Mouse (Mus musculus) embryonic facial prominence, embryonic 11.5 days (tissue): ENCODE data around the gene Nav2. TPM values are rescaled to one million over a fixed set of nuclear protein-coding genes. Genes with fewer than 3 reads are reported as not detected.

Experiments used
- ATAC-seq: fragments of 200-750 bp; cut with Nextera tagmentation; replicated peaks from 2 replicates; pipeline ENCODE4 v1.8.0; 2017; ENCODE audit warnings: low read depth; ENCODE audit not compliant: insufficient number of reproducible peaks, low FRiP score, low TSS enrichment
- DNase-seq: peaks from one replicate; pipeline ENCODE4 v3.0.0-alpha.2; 2015; ENCODE audit warnings: low spot score
- H3K27ac ChIP-seq: fragments of 300-500 bp; sonication (generic); replicated peaks from 2 replicates; pipeline ENCODE4 v1.5.1; 2014; ENCODE audit warnings: mild to moderate bottlenecking, low read depth, low read length, control low read depth
- H3K27me3 ChIP-seq: fragments of 300-500 bp; sonication (generic); 2 replicates; pipeline ENCODE4 v1.6.1; 2014; ENCODE audit warnings: mild to moderate bottlenecking, low read length, moderate library complexity, mixed read lengths; ENCODE audit not compliant: control insufficient read depth, insufficient read depth
- H3K36me3 ChIP-seq: fragments of 300-500 bp; sonication (generic); replicated peaks from 2 replicates; pipeline ENCODE4 v1.6.1; 2014; ENCODE audit warnings: low read depth, mild to moderate bottlenecking, low read length, moderate library complexity, mixed read lengths; ENCODE audit not compliant: control insufficient read depth, insufficient read depth
- H3K4me1 ChIP-seq: fragments of 300-500 bp; sonication (generic); 2 replicates; pipeline ENCODE4 v1.6.1; 2014; ENCODE audit warnings: low read length, mixed read lengths; ENCODE audit not compliant: control insufficient read depth, insufficient read depth
- H3K4me2 ChIP-seq: fragments of 300-500 bp; sonication (generic); 2 replicates; pipeline ENCODE4 v1.6.1; 2014; ENCODE audit warnings: low read depth, mild to moderate bottlenecking, control low read depth, low read length, moderate library complexity
- H3K4me3 ChIP-seq: fragments of 300-500 bp; sonication (generic); 2 replicates; pipeline ENCODE4 v1.5.1; 2014; ENCODE audit warnings: low read depth, low read length, control low read depth
- H3K9ac ChIP-seq: fragments of 300-500 bp; sonication (generic); replicated peaks from 2 replicates; pipeline ENCODE4 v1.6.1; 2014; ENCODE audit warnings: mild to moderate bottlenecking, control low read depth, low read length
- H3K9me3 ChIP-seq: fragments of 300-500 bp; sonication (generic); replicated peaks from 2 replicates; pipeline ENCODE4 v1.6.1; 2016; ENCODE audit warnings: mild to moderate bottlenecking, low read length, inconsistent platforms, mixed read lengths; ENCODE audit not compliant: control insufficient read depth
- WGBS: fragments of 180-500 bp; shearing (Covaris S2); extraction: QIAGEN DNeasy Blood & Tissue Kit; methylation state at CpG from one replicate; pipeline ENCODE4 v1.1.7; 2014; 5-methylcytosine and 5-hydroxymethylcytosine counted together
- polyA plus RNA-seq: library from polyadenylated mRNA; unstranded; fragments of >200 nt; fragmentation: Nextera tagmentation; extraction: Ambion mirVana; gene quantifications from 2 replicates; pipeline ENCODE4 v1.2.1, GENCODE M21; 2014

The Nav2 gene
- polyA plus RNA-seq, 1 experiment from 2014 or later = 7.3 TPM

DNA sequence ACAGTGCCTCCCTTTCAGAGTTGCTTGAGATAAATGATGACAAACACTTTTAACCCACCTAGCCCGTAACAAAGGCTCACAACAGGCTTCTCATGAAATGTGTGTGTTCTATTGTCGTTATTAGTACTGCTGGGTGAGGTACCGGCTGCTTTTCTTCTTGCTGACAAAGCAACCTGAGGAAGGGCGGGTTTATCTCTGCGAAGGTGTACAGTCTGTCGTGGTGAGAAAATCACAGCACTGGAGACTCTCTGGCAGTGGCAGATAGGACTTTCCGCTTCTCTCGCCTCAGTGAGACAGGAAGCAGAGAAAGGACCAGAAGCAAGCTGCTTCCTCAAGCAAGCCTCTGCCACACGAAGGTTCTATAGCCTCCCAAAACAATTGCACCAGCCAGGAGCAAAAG lies 244.2 kb downstream of the Nav2 start:
- H3K9me3 ChIP-seq = no peaks in the 10 kb centered on the region
- H3K4me1 ChIP-seq = no peaks in the 10 kb centered on the region
- H3K27me3 ChIP-seq = no peaks in the 10 kb centered on the region
- no peak overlapping the region for H3K27ac ChIP-seq
- no peaks in the 10 kb centered on the region for H3K36me3 ChIP-seq
- WGBS = 75% methylated on average over 9 of the region's 9 CpGs
- ATAC-seq (no peak), DNase-seq (no peak)
- H3K4me3 ChIP-seq = no peak overlapping the region
- H3K4me2 ChIP-seq = no peak overlapping the region
- no peak overlapping the region for H3K9ac ChIP-seq

DNA sequence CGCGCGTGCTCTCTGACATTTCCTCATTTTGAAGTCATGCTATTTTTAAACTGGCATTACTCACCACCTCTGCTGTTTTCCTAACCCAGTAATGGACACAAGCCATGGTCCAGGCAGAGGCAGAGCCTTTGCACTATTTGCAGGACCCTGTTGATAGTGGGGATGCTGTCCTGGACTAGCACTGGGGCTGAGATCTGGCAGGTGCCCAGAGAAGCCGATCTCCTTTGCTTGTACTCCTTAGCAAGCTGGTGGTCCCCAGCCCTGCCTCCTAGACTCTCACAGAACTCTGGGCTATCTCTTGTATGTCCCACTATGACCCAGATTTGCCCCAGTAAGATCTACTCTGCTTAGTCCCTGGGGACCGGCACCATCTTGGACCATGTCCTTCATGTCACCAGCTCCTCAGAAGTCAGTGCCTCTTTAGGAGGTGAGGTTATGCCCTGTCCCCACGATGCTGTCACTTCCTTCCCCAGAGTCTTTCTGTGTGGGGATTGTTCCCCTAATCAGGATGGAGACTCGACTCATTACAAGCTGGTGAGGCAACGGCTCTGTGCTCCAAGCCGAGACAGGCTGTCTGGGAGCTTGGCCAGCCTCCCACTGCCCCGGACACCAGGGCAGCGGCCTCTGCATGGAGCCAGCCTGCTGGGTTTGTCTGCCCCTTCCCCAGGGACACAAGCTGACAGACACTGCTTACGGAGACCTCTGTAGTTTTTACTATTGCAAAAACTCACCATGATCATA lies 250.3 kb downstream of the Nav2 start:
- WGBS = 80% methylated on average over 12 of the region's 12 CpGs
- ATAC-seq (no peak), DNase-seq (no peak)
- Histone ChIP-seq H3K9me3 (no peaks in the 10 kb centered on the region), H3K27me3 (no peaks in the 10 kb centered on the region), H3K9ac (no peak overlapping the region), H3K4me2 (no peak overlapping the region), H3K27ac (no peak overlapping the region), H3K36me3 (no peaks in the 10 kb centered on the region), H3K4me1 (no peaks in the 10 kb centered on the region), H3K4me3 (no peak overlapping the region)

DNA sequence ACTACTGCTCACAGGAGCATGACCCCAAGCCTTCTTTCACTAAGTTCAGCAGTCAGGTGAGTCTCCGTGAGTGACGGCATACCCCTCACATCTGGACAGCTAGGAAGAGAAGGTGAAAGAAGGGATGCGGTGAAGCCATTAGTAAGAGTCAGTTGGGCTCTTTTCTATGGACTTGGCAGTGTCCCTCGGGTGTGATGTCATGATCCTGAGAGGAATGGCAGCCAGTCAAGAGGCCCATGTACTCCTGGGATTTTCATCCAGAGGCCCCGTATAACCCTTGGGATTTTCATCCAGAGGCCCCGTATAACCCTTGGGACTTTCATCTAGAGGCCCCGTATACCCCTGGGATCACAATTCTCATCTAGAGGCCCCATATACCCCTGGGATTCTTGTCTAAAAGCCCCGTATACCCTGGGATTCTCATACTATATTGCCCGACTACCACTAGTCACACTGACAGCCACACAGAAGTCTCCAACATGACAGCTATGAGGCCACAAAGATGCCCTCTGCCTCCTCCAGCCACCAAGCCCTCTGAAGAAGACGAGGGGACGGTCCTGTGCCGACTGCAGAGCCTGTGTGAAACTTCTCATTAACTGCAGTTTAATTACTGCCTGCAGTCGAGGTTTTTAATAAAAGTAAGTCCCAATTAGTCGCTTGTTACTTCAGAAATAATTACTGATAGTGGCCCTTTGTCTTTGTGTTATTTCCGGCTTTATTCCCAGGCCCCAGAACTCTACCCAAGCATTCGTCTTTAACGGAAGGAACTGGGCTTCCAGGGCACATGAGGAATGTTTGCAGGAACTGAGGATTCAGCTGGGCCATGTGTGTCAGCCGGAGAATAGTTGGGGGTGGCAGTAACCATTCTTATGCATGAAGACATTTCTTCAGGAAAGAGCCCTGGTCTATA lies 251.4 kb downstream of the Nav2 start:
- Histone ChIP-seq H3K4me2 (no peak overlapping the region), H3K4me1 (no peaks in the 10 kb centered on the region), H3K27me3 (no peaks in the 10 kb centered on the region), H3K27ac (no peak overlapping the region), H3K36me3 (no peaks in the 10 kb centered on the region), H3K4me3 (no peak overlapping the region), H3K9me3 (no peaks in the 10 kb centered on the region), H3K9ac (no peak overlapping the region)
- WGBS = 75% methylated on average over 18 of the region's 18 CpGs
- DNase-seq (no peak), ATAC-seq (no peak)

DNA sequence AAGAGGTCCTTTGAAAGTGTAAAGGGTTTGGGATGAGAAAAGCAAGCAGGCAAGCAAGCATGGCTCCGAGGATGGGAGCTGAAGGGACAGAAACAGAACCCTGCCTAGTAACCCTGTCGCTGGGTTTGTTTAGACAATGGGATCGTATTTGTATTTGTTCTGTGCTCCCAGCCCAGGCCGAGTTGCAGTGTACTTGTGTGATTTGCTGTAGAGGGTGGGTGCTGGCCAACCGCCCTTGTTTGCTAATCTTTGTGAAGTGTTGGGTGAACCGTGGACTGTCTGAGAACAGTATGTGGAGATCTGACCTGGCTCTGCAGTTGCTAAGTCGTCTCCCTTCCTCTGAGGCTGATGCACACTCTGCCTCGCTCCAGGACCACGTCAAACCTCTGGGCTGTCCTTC lies 253.6 kb downstream of the Nav2 start:
- no peaks in the 10 kb centered on the region for H3K4me1 ChIP-seq
- no peak overlapping the region for H3K4me3 ChIP-seq
- ATAC-seq = no peak
- no peak for DNase-seq
- H3K36me3 ChIP-seq = no peaks in the 10 kb centered on the region
- H3K27ac ChIP-seq = no peak overlapping the region
- no peaks in the 10 kb centered on the region for H3K27me3 ChIP-seq
- 50% methylated on average over 9 of the region's 9 CpGs for WGBS
- H3K9ac ChIP-seq = no peak overlapping the region
- no peak overlapping the region for H3K4me2 ChIP-seq
- H3K9me3 ChIP-seq = no peaks in the 10 kb centered on the region

DNA sequence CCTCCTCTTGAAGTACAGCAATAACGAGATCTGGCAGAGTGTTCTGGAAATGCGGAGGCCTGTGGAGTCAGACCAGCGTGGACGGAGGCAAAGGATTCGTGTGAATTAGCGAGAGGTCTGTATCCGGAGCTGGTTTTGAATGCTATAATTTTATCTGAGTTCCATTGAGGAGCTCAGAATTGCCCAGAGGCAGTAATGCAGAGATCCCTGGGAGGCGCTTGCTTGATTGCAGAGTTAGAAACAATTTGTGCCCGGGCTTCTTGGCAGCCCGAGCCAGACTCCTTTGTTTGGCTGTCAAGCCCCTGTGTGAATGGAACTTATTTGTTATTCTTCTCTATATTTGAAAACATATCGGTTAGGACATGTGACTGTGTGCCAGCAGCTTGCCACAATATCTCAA lies 255.3 kb downstream of the Nav2 start:
- Histone ChIP-seq H3K4me2 (no peak overlapping the region), H3K4me1 (no peaks in the 10 kb centered on the region), H3K27ac (no peak overlapping the region), H3K9me3 (no peaks in the 10 kb centered on the region), H3K9ac (no peak overlapping the region), H3K27me3 (no peaks in the 10 kb centered on the region), H3K36me3 (no peaks in the 10 kb centered on the region), H3K4me3 (no peak overlapping the region)
- DNase-seq (no peak), ATAC-seq (no peak)
- 63% methylated on average over 11 of the region's 11 CpGs for WGBS

DNA sequence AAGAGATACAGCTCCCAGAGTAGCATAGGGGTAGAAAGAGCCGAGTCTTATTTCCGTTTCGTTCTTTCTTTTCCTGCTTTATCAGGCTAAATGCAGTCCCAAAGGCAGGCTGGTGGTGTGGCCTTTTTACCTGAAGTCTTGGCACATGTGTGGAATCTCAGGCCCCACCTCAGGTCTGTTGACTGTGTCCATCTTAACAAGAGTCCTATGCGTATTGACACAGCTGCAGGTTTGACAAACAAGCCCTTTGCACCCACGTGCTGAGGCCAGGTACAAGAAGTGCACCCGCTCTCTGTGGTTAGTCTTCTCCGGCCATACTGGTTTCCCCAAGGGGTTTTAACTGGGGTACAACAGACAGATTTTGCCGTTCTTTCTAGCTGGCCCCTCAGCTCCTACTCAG lies 256.4 kb downstream of the Nav2 start:
- ATAC-seq (no peak), DNase-seq (no peak)
- no peaks in the 10 kb centered on the region for H3K9me3 ChIP-seq
- no peaks in the 10 kb centered on the region for H3K4me1 ChIP-seq
- no peaks in the 10 kb centered on the region for H3K27me3 ChIP-seq
- H3K4me2 ChIP-seq = no peak overlapping the region
- no peak overlapping the region for H3K9ac ChIP-seq
- H3K36me3 ChIP-seq = no peaks in the 10 kb centered on the region
- no peak overlapping the region for H3K27ac ChIP-seq
- WGBS = 87% methylated on average over 8 of the region's 8 CpGs
- no peak overlapping the region for H3K4me3 ChIP-seq

DNA sequence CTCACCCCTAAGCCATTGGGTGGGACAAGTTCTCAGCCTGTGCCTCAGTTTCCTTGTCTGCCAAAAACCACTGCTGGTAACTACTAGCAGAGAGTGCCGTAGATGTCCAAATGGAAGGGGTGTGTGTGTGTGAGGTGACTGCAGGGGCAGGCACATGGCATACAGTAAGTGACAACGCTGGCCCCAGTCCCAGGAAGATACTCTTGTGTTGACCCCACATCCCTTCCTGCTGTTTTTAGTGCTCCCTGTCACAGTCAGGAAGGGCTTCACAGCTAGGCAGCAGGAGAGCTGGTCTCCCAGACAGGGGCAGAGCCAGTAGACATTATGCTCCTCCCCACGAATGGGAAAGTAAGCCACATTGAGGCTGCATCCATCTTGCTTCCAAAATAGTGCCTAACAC lies 264.4 kb downstream of the Nav2 start:
- Histone ChIP-seq H3K4me1 (no peaks in the 10 kb centered on the region), H3K36me3 (no peaks in the 10 kb centered on the region), H3K4me2 (no peak overlapping the region), H3K9me3 (no peaks in the 10 kb centered on the region), H3K9ac (no peak overlapping the region), H3K27me3 (no peaks in the 10 kb centered on the region), H3K27ac (no peak overlapping the region), H3K4me3 (no peak overlapping the region)
- ATAC-seq (no peak), DNase-seq (no peak)
- 74% methylated on average over 3 of the region's 3 CpGs for WGBS

DNA sequence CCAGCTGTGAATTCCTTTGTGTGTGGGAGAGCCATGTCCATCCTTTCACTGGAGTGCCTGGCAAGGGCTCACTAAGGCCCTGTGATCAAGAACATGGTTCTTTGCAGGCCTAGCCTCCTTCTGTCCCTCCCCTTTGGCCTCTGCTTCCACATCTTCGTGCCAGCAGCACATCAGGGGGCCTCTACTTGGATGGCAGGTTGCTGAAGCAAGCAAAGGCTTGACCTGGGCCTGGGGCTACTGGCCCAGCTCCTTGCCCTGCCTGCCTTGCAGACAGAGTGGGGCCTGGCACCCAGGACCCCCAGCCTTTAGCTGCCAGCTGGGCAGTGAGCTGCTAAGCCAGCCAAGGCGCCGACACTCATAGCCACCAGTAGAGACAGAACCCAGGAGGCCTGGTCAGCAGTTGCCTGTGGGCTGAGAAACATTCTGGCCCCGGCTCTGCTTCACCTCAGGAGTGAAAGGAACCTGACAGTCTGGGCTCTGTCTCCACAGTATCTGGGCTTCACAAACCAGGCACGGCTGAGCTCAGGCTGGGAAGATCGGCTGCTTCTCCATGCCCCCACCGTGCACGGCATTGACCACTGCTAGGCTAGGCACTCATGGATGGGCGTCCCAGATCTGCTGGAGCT lies 267.4 kb downstream of the Nav2 start:
- 83% methylated on average over 9 of the region's 9 CpGs for WGBS
- ATAC-seq (no peak), DNase-seq (no peak)
- Histone ChIP-seq H3K4me1 (no peaks in the 10 kb centered on the region), H3K27me3 (no peaks in the 10 kb centered on the region), H3K4me3 (no peak overlapping the region), H3K36me3 (no peaks in the 10 kb centered on the region), H3K9me3 (no peaks in the 10 kb centered on the region), H3K4me2 (no peak overlapping the region), H3K9ac (no peak overlapping the region), H3K27ac (no peak overlapping the region)
